Mouse (Mus musculus) neural tube, embryonic 14.5 days (tissue): Measurements from ENCODE around the gene Hist1h2bh. TPM values are rescaled to one million over a fixed set of nuclear protein-coding genes. Genes with fewer than 3 reads are reported as not detected.
A peak's percentile ranks its signal among the peaks of the same experiment; 100 is the strongest.
"Not testable (repeated sequence)": the region's sequence is repeated elsewhere in the genome, so short reads cannot be mapped to it uniquely, and the experiment has no call there.

ENCODE experiments used
- ATAC-seq: fragments of 200-750 bp; cut with Nextera tagmentation; 2 replicates; pipeline ENCODE4 v1.8.0; 2017; ENCODE audit warnings: low read depth, mild to moderate bottlenecking, moderate TSS enrichment, moderate library complexity
- H3K27ac ChIP-seq: fragments of 300-500 bp; sonication (generic); 2 replicates; pipeline ENCODE4 v1.5.1; 2014; ENCODE audit warnings: low read depth, mild to moderate bottlenecking, control low read depth, low read length, moderate library complexity, mixed read lengths
- H3K27me3 ChIP-seq: fragments of 300-500 bp; sonication (generic); 2 replicates; pipeline ENCODE4 v1.6.1; 2014; ENCODE audit warnings: low read length; ENCODE audit not compliant: control insufficient read depth, insufficient read depth
- H3K36me3 ChIP-seq: fragments of 300-500 bp; sonication (generic); 2 replicates; pipeline ENCODE4 v1.6.1; 2014; ENCODE audit warnings: low read length, mixed read lengths; ENCODE audit not compliant: control insufficient read depth, insufficient read depth
- H3K4me1 ChIP-seq: fragments of 300-500 bp; sonication (generic); 2 replicates; pipeline ENCODE4 v1.6.1; 2014; ENCODE audit warnings: low read length; ENCODE audit not compliant: control insufficient read depth, insufficient read depth
- H3K4me2 ChIP-seq: fragments of 300-500 bp; sonication (generic); 2 replicates; pipeline ENCODE4 v1.6.1; 2014; ENCODE audit warnings: mild to moderate bottlenecking, low read depth, low read length, control low read depth
- H3K4me3 ChIP-seq: fragments of 300-500 bp; sonication (generic); 2 replicates; pipeline ENCODE4 v1.5.1; 2014; ENCODE audit warnings: low read depth, low read length, control low read depth, mixed read lengths
- H3K9ac ChIP-seq: fragments of 300-500 bp; sonication (generic); replicated peaks from 2 replicates; pipeline ENCODE4 v1.6.1; 2014; ENCODE audit warnings: low read depth, mild to moderate bottlenecking, control low read depth, low read length, mixed read lengths
- H3K9me3 ChIP-seq: fragments of 300-500 bp; sonication (generic); 2 replicates; pipeline ENCODE4 v1.6.1; 2016; ENCODE audit warnings: low read length; ENCODE audit not compliant: control insufficient read depth
- WGBS: fragments of 180-500 bp; shearing (Covaris S2); extraction: QIAGEN DNeasy Blood & Tissue Kit; methylation state at CpG from one replicate; pipeline ENCODE4 v1.1.7; 2014; 5-methylcytosine and 5-hydroxymethylcytosine counted together
- polyA plus RNA-seq: library from polyadenylated mRNA; unstranded; fragments of >200 nt; fragmentation: Nextera tagmentation; extraction: Ambion mirVana; gene quantifications from 2 replicates; pipeline ENCODE4 v1.2.1, GENCODE M21; 2014

The Hist1h2bh gene
- polyA plus RNA-seq, 1 experiment from 2014 or later: not detected

- H3K9ac ChIP-seq, ATAC-seq, H3K27me3 ChIP-seq, H3K9me3 ChIP-seq, H3K27ac ChIP-seq, H3K36me3 ChIP-seq, H3K4me1 ChIP-seq: not testable (repeated sequence)
- Histone ChIP-seq H3K4me3 (peak overlapping the region; percentile 36), H3K4me2 (peak overlapping the region; percentile 68)
- WGBS: 7% methylated on average over 3 of the region's 3 CpGs
Measured at GRCm38 (mm10) chr13:23542225-23542980, 789 bp downstream of the Hist1h2bh start.

GRCm38 (mm10) chr13:23541497-23541896, 1.7 kb downstream of the Hist1h2bh start:
- WGBS: 92% methylated on average over 3 of the region's 3 CpGs
- no peak overlapping the region for H3K4me2 ChIP-seq
- H3K27ac ChIP-seq: no peak overlapping the region
- no peaks in the 10 kb centered on the region for H3K4me1 ChIP-seq
- no peaks in the 10 kb centered on the region for H3K27me3 ChIP-seq
- no peak for ATAC-seq
- H3K9ac ChIP-seq: no peak overlapping the region
- H3K4me3 ChIP-seq: no peak overlapping the region
- H3K36me3 ChIP-seq: no peaks in the 10 kb centered on the region
- H3K9me3 ChIP-seq: no peaks in the 10 kb centered on the region

GRCm38 (mm10) chr13:23539821-23540220, 3.4 kb downstream of the Hist1h2bh start:
- not testable (repeated sequence) for H3K4me3 ChIP-seq, H3K9ac ChIP-seq, ATAC-seq, H3K9me3 ChIP-seq, H3K36me3 ChIP-seq, H3K4me1 ChIP-seq, H3K27me3 ChIP-seq, H3K4me2 ChIP-seq, H3K27ac ChIP-seq
- WGBS: 76% methylated on average over 1 of the region's 1 CpGs

DNA sequence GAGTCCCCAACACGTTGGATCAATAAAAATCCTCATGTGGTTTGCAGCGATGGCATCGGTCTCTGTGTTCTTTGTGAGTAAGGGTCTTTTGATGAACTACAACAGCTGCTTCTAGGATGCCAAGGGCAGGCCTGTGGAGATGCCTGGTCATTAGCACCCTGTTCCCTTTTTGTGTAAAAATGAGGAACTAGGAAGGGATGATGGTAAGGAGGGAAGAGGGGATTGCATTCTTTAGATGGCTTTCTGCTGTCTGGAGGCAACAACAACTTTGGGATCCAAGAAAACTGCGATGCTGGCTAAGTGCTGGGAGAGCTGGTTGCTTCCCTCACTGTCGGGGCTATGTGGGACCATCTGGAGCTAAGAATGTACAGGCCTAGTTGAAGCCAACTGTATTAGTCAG, 4.9 kb downstream of the Hist1h2bh start:
- Histone ChIP-seq H3K4me1 (peaks cover 12% of the 10 kb centered on the region), H3K36me3 (no peaks in the 10 kb centered on the region), H3K27ac (no peak overlapping the region), H3K9ac (no peak overlapping the region), H3K27me3 (no peaks in the 10 kb centered on the region), H3K9me3 (no peaks in the 10 kb centered on the region), H3K4me3 (no peak overlapping the region), H3K4me2 (no peak overlapping the region)
- ATAC-seq: no peak
- 72% methylated on average over 5 of the region's 5 CpGs for WGBS

DNA sequence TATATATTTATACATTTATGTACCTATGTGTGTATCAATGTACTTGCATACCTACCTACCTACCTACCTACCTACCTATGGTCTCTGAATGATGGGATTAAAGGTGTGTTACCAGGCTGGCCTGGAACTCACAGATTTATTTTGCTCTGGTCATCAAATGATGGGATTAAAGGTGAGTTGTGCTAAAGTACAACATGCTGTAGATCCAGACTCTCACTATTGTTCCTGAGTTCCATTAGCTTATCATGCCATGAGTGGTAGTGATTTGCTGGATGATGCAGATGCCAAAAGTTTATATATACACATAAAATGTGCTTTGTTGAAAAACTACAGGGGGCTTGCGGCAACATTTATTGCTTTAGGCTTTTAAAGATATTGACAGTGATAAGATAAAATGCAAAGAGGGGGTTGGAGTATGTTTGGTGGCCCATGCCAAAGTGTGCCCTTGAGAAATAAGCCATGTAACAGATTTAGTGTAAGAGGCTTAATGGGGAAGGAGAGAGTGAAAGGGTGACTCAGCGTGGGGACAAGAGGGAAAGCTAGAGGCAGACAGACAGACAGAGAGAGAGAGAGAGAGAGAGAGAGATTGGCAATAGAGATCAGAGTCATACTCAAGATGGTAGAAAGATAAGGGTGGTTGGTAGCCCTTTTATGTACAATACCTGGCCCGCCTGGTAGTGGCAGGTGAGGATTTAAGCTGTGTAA, 6.0 kb downstream of the Hist1h2bh start:
- Histone ChIP-seq H3K27ac (no peak overlapping the region), H3K9me3 (no peaks in the 10 kb centered on the region), H3K4me1 (peaks cover 23% of the 10 kb centered on the region), H3K9ac (no peak overlapping the region), H3K36me3 (no peaks in the 10 kb centered on the region), H3K4me3 (no peak overlapping the region), H3K4me2 (no peak overlapping the region), H3K27me3 (no peaks in the 10 kb centered on the region)
- ATAC-seq: no peak
- 84% methylated on average over 3 of the region's 3 CpGs for WGBS

- Histone ChIP-seq H3K4me1 (peaks cover 27% of the 10 kb centered on the region), H3K9me3 (no peaks in the 10 kb centered on the region), H3K9ac (no peak overlapping the region), H3K4me2 (peak overlapping the region; percentile 70), H3K27me3 (no peaks in the 10 kb centered on the region), H3K4me3 (peak overlapping the region; percentile 40), H3K36me3 (no peaks in the 10 kb centered on the region), H3K27ac (no peak overlapping the region)
- 20% methylated on average over 7 of the region's 7 CpGs for WGBS
- no peak for ATAC-seq
Measured at GRCm38 (mm10) chr13:23536076-23536822, 6.9 kb downstream of the Hist1h2bh start.

DNA sequence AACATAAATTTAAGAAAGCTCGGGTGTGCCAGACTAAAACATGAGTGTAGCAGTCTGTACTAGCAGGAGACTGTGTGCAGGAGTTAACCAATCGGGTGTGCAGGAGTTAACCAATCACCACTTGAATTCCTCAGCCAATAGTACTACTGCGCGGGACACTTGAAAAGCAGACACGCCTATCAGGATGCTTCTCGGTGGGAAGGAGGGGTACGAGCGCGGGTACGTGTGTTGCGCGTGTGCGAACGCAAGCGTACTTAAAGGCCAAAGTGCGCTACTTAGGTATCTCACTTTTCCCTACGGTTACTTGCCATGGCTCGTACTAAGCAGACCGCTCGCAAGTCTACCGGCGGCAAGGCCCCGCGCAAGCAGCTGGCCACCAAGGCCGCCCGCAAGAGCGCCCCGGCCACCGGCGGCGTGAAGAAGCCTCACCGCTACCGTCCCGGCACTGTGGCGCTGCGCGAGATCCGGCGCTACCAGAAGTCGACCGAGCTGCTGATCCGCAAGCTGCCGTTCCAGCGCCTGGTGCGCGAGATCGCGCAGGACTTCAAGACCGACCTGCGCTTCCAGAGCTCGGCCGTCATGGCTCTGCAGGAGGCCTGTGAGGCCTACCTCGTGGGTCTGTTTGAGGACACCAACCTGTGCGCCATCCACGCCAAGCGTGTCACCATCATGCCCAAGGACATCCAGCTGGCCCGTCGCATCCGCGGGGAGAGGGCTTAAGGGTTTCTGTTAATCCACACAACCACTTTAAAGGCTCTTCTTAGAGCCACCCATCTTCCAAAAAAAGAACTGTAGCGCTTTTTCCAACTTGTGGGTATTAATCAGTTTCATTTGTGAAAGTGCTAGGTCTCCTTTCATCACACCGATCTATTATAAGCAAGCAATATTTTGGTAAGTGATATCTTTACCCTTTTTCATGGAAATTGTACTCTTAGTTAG, 7.8 kb downstream of the Hist1h2bh start, which contains the start of gene Hist1h3g:
Gene Hist1h3g, plus strand, starts transcription at position 286 of the 939 bp plus-strand sequence.
- peaks cover 27% of the 10 kb centered on the region for H3K4me1 ChIP-seq
- not testable (repeated sequence) for H3K9me3 ChIP-seq, H3K9ac ChIP-seq, H3K27me3 ChIP-seq, H3K36me3 ChIP-seq
- under 1% methylated on average over 32 of the region's 62 CpGs for WGBS
- peak; percentile 90 for ATAC-seq
- H3K4me3 ChIP-seq: peak within 1 kb of the TSS; percentile 40
- H3K4me2 ChIP-seq: peak within 1 kb of the TSS; percentile 70
- H3K27ac ChIP-seq: peak within 1 kb of the TSS; percentile 39

DNA sequence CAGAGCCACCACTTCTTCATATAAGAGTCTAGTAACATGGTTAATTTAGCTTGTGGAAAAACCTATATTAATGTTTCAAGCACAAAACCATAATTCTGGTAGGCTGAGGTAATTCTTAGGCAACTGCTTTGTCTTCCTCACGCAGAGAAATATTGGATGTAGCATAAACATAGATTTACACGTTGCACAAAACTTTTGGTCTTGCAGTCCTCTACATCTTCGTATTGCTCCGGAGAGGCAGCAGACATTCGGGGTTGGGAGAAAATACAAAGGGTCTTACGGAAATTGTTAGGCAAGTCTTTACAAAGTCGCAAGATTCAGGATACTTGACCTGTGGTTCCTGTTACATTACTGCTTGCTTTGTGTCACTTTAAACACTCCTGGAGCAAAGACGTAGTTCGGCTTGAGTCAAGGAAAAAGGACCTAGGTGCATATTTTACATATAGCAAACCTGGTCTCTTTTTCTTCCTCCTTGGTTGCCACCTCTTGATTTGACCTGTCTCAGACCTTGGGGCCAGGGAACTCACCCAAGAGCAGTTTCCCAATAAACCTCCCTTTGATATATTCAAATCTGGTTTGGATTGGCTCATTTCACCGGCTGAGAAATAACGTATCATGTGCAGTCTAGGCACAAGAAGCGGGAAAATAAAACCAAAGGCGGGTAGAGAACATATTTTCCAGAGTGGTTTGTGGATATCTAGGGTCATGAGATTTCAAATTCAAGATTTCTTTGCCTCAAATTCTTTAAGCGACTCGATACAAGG, 8.6 kb downstream of the Hist1h2bh start:
- under 1% methylated on average over 15 of the region's 15 CpGs for WGBS
- Histone ChIP-seq H3K27ac (peak overlapping the region; percentile 39), H3K9me3 (no peaks in the 10 kb centered on the region), H3K36me3 (no peaks in the 10 kb centered on the region), H3K4me2 (peak overlapping the region; percentile 70), H3K4me1 (peaks cover 31% of the 10 kb centered on the region), H3K27me3 (no peaks in the 10 kb centered on the region), H3K9ac (no peak overlapping the region; the same call in 1 of the 2 replicates), H3K4me3 (peak overlapping the region; percentile 40)
- no peak for ATAC-seq
